Mouse (Mus musculus) G1E-ER4 (cell line): ENCODE measurements around the gene Tmem215. TPM values are rescaled to one million over a fixed set of nuclear protein-coding genes. Genes with fewer than 3 reads are reported as not detected.

ENCODE experiments used
- GATA1 ChIP-seq: IDR thresholded peaks from one replicate; pipeline ENCODE4 v1.8.0; 2012; ENCODE audit warnings: low read length, inconsistent platforms
- polyA plus RNA-seq: library from polyadenylated mRNA; stranded (reverse); fragments of >175 nt; gene quantifications from 2 replicates; pipeline ENCODE4 v1.2.3, GENCODE M21; 2012

Tmem215 gene
- polyA plus RNA-seq: not detected in 2 replicates

DNA sequence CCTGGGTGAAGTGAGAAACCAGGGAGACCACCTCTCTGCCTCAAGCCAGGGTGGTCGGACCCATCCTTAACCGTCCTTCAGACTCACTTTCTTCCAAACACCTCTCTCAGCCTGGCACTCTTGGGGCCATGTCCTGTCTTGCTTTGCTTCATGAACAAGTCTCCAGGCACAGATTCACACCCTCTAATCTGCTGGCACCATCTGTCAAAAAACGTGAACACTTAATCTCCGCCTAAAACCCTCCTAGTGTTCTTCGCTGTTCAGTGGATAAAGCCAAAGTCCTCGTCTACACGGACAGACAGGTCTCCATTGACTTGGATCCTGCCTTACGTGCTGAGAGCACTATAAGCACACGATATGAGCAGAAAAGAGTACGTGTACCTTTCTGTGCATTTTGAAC lies at the start of gene Tmem215:
Gene Tmem215 (plus strand): TSS at position 301 of the 400 bp plus-strand sequence.
- no peak for TF ChIP-seq GATA1

DNA sequence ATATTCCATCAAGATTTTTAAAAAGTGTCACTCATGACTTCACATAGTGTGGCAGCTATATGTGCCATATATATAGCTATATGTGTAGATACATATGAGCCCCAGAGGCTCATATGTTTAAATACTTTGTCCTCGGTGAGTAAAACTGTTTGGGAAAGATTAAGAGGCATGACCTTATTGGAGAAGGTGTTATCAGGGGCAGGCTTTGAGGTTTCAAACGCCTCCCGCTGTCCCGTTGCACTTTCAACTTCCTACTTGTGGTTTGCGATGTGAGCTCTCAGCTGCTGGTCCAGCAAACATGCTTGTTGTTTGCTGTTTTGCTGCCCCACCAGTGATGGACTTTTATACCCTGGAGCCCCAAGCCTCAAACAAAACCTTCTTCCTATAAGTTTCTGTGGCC lies 40.1 kb upstream of the Tmem215 start:
- no peak for TF ChIP-seq GATA1

DNA sequence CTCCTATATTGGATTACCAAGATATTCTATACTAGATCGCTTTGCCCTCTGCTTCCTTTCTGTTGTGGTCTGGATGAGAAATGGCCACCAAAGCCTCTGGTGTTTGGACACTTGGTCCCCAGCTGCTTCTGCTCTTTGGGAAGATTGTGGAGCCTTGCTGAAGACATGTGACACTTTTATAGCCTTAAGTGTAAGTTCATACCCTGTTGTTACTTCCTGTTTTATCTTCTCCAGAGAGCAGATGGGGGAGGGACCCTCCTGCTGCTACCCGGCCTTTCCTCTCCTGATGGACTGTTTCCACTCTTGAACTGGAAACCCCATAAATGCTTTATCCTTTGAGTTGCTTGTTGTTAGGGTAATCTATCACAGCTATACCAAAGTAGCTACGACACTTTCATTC lies 38.6 kb upstream of the Tmem215 start:
- TF ChIP-seq GATA1: no peak

DNA sequence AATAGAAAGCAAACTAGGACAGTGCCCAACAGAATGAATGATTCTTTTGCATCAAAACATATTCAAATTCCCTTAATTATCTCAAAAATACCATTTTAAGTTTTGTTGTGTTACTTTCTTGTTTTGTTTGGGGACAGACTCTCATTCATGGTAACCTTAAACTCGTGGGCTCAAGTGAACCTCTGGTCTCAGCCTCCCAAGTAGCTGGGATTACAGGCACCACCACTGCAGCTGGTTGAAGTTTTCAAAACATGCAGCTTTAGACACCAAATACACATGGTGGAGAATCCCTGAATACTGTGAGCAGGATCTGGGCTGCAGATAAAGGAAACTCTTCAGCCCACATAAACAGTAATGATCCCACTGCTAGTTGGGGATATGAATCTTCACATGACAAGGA lies 37.6 kb upstream of the Tmem215 start:
- no peak for TF ChIP-seq GATA1

DNA sequence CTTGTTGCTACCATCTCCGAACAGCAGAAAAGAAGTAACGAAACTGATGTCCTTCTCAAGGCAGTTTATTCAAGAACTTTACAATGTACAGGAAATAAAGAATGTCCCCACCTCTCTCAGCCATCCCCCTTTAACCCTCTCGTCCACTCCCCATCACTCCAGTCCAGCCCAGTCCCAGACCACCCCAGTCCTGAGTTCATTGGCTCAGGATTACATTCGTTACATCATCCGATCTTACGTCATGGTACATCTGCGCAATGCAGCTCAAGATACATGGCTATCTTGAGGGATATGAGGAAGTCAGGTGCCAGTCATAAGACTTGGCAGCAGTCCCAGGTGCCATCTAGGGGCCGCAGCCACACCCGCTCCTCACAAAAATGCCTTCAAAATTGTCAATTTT lies 28.4 kb upstream of the Tmem215 start:
- TF ChIP-seq GATA1: no peak

DNA sequence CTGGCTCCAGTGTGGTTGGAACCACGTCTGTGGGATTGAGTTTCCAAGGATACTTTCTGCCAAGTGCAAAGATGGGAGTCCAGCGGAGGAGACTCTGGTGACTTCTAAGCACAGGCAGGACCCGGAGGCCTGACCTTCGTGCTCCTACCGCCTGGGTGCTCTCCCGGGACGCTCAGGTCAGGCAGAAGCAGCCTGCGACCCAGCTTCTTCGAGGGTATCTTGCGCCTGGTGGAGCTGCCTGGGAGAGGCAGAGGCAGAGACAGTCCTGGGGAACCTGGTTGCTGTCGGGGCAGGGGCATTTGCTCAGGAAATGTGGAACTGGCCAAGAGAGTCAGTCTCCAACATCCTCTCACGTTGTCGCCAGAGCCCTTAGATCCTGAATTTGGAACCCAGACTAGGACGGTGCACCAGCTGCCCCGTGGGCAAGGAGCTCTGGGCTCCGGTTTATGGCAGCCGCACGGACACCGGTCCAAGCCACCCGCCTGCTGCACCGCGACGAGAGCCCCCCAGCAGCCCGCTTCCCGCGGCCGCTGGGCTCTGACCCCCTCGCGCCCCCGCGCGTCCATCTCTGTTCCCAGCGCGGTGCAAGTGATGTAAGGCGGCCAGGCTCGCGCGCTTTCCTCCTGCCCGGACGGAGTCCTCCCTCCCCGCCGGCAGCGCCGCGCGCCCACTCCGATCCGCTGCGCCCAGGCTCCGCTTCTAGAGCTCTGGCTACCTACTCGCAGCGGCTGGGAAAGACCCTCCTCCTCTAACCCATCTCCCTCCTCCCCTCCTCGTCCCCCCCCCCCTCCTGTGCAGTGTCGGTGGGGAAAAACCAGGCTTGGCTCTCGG lies 935 bp downstream of the Tmem215 start:
- no peak for TF ChIP-seq GATA1

DNA sequence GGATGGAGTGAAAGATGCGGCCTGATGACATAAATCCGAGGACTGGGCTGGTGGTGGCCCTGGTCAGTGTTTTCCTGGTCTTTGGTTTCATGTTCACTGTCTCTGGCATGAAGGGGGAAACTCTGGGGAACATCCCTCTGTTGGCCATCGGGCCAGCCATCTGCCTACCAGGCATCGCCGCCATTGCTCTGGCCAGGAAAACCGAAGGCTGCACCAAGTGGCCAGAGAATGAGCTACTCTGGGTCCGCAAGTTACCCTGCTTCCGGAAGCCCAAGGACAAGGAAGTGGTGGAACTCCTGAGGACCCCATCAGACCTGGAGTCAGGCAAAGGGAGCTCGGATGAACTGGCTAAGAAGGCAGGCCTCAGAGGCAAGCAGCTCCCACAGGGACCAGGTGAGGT lies 1.9 kb downstream of the Tmem215 start:
- TF ChIP-seq GATA1: no peak

DNA sequence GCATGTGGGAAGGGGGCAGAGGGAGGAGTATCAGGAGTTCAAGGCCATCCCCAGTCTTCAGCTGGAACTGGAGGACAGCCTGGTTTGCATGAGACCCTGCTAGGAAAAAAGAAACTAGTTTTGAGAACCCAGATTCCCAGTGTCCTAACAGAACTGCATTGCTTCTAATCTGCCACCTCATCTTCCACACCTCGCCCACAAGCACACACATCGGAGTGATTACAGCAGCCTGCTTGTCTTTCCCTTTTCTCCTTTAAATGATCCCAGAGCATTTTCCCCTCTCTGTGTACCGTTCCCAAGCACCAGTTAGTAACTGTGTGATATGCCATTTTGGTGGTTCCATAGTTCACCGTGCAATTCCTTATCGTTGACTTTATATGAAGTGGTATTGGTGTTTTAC lies 6.0 kb downstream of the Tmem215 start:
- TF ChIP-seq GATA1: no peak

DNA sequence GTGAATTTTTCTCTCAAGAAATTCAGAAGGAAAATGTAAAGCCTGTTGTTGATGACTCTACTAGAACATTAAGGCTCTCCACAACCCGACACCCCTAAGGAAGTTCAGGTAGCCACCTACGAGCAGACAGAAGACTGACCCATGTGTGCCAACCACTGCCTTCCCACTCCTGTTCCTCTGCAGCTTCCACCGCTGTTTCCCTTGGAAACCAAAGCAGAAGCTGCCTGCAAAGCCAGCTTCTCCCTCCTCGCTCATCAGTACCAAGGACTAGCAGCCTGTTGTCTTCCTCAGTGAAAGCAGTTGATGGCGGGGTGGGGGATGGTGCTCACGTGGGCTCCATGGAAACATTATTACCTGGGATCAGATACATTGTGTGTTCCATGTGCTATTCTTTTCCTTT lies 14.6 kb downstream of the Tmem215 start:
- TF ChIP-seq GATA1: no peak

DNA sequence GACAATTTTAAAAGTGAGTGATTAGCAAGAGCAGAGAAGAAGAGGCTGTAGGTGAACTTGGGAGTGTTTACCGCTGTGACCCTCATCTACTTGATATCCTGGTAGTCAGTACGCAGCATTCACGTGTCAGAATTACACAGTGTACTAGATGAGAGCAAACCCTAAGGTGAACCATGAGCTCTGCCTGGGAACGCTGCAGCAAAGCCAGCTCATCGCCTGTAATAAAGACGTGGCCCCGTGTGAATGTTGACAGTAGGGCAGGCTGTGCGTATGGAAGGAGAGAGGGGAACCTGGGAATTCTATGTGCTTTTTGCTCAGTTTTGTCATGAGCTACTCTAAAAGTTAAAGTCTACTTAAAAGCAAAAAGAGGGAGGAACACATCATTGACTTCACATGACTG lies 19.8 kb downstream of the Tmem215 start:
- TF ChIP-seq GATA1: no peak

DNA sequence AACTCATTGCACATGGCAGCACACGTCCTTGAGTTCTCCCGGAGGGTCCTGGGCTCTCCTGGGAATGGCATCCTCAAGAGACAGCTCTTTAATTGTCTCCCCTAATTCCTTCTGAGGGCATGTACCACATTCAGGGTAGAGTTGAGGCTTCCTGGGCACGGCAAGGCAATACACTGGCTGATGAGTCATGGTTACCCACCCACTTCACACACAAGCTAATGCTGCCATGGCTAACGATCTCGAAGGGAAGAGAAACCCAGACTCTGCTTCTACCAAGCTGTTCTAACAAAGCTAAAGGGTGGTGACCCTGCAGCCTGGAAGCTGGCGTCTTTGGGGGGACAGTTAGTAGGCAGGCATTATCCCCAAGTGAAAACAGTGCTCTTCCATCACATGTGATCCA lies 24.4 kb downstream of the Tmem215 start:
- TF ChIP-seq GATA1: no peak

DNA sequence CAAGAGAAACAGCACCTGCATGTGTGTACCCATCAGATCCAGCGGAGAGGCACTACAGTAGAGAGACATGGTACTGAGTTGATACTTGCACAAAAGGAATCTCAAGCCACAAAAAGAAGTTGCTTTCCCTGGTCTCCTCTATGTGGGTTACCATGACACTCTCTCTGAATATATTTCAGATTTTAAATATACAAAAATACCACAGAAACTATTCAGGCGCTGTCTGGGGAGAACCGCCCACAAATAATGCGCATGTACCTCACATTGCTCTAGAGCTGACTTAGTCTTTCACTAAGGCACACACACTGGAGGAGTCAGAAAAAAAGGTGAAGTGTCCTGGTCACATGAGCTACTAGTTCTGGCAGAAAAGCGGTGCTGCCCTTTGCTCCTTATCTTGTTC lies 24.8 kb downstream of the Tmem215 start:
- no peak for TF ChIP-seq GATA1

DNA sequence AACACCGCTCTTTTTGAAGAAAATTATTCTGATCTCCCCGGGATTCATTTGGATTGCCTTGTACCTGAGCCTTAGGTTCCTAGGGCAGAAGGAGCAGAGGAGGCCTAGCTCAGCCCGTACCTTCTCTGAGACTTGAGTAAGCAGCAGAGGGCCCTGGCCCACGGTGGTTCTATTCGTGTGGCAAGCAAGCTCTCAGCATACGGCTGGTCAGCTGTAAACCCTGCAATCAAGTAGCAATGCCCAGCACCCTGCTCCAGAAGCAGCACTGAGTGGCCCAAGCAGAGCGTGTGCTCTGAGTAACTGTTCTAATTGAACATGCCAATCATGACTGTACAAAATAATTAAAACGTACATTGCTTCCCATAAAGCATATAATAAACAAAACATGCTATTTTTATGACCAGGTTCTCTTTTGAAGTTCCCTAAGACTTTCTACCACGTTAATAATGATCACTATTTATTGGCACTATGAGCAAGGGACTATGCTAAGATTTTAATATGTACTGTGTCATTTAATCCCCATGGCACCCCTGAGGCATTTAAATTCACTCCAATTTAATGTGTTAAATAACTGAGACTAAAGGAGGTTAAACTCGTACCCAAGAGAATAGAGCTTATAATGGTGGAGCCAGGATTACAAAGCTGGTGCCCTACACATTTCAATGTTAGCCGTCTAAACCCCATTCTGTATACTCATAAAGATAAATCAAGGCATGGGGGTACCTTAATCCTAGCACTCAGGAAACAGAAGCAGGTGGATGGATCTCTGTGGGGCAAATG lies 28.0 kb downstream of the Tmem215 start:
- no peak for TF ChIP-seq GATA1

DNA sequence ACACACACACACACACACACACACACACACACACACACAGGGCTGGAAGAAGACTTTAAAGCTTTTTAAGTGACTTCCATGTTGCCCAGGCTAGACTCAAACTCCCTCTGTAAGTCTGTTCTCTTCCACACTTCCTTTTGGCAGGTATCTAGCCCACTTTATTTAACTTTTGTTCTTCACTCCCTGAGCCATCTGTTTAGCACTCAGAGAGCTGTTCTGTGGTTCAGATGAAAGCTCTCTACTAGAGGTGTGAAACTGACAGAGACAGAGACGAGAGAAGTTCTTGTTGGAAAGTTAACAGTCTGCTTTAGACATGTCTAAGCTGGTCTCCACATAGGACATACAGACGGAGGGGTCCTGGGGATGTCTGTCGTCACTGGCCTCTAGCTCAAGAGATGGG lies 30.5 kb downstream of the Tmem215 start:
- no peak for TF ChIP-seq GATA1

DNA sequence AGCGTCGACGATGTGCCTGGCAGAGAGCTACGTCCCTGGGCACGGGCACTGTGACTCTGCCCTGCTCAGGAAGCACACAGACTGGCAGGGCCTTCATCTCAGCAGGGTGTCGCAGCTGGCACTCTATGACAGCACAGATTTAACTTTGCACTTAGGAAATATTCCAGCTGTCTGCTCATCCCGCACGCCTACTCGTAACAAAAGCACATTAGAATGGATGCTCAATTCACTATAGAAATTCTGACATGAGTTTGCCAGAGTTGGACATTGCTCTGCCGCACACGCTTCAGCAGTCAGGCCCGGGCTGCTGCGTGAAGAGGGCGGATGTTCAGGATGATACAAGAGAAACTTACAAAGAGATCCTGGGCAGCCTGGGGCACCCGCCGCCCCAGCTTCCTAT lies 37.6 kb downstream of the Tmem215 start:
- no peak for TF ChIP-seq GATA1

DNA sequence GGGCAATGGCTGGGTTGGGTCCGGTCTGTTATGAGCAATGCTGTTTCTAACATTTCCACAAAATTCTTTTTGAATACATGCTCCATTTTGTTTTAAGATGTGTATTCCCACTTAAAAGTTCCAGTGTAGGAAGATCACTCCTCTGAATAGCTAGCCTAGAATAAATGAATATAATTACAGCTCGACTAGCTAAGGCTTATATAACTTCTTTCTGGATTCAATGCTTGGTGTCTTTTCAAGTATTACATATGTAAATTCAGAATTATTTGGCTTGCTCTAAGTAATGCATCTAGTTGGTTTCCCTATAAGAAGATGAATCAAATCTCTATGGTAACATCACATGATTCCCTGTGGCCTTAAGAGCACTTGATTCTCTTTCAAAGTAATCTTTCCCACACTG lies 41.3 kb downstream of the Tmem215 start:
- no peak for TF ChIP-seq GATA1
